ENCODE assay signal across 8 mouse cellular contexts in the genomic region with DNA sequence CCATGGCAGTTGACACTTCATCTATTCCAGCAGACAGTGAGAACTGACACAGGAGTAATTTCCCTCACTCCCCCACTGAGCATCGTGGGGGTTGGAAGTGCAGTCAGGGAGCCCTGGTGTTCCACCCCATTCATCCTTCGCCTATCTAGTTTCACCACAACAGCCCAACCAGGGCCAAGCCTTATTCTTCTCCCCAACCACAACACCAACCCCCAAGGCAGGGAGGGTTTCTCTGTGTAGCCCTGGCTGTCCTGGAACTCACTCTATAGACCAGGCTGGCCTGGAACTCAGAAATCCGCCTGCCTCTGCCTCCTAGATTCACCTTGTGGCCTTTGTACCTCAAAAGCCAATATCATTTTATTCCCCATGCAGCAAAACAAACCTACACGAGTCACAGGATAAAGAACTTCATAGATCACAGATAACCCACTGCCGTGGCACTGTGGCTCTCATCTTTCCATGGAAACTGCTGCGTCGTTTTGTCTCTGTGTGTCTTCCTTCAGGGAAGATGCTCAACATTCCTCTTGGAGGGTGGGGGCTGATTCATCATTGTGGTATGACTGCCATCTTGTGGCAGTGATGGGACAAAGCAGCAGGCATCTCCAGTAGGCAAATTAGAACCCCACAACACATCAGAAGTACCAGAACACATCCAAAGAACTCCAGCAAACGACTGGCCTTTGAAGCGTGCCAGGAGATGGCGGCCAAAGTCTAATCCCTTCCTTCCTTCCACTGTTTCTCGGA.
A peak's percentile ranks its signal among the peaks of the same experiment; 100 is the strongest.
DNase-seq lines count a peak whose midpoint lies in the region; ATAC-seq and TF ChIP-seq lines count a peak whose summit lies in the region.

No protein-coding gene starts in this region.

- H3K36me3 ChIP-seq in liver, adult 2 months (ENCODE audit: control insufficient read depth, insufficient read depth, low read length): no peaks in the 10 kb centered on the region
- H3K36me3 ChIP-seq in liver, embryonic 12.5 days: no peaks in the 10 kb centered on the region
- no peaks in the 10 kb centered on the region for H3K36me3 ChIP-seq in hindbrain, embryonic 15.5 days
- H3K36me3 ChIP-seq in midbrain, embryonic 14.5 days (ENCODE audit: control insufficient read depth, insufficient read depth, low read length): no peaks in the 10 kb centered on the region

- H3K4me1 ChIP-seq in liver, adult 2 months (ENCODE audit: control insufficient read depth, insufficient read depth, low read length): no peaks in the 10 kb centered on the region
- H3K4me1 ChIP-seq in liver, embryonic 12.5 days: no peaks in the 10 kb centered on the region
- H3K4me1 ChIP-seq in hindbrain, embryonic 15.5 days (replicated peaks): no peaks in the 10 kb centered on the region
- H3K4me1 ChIP-seq in midbrain, embryonic 14.5 days (ENCODE audit: control insufficient read depth, insufficient read depth, low read length): no peaks in the 10 kb centered on the region

- no peak overlapping the region for H3K9ac ChIP-seq in liver, adult 2 months (ENCODE audit: low read depth, low read length)
- no peak overlapping the region for H3K9ac ChIP-seq in liver, embryonic 12.5 days
- no peak overlapping the region for H3K9ac ChIP-seq in hindbrain, embryonic 15.5 days
- no peak overlapping the region for H3K9ac ChIP-seq in midbrain, embryonic 14.5 days (replicated peaks; ENCODE audit: low read length)

- H3K27ac ChIP-seq in liver, adult 2 months (replicated peaks; ENCODE audit: insufficient read depth, low read depth, low read length): no peak overlapping the region
- no peak overlapping the region for H3K27ac ChIP-seq in liver, embryonic 12.5 days
- H3K27ac ChIP-seq in hindbrain, embryonic 15.5 days (replicated peaks): no peak overlapping the region
- H3K27ac ChIP-seq in left cerebral cortex, adult 2 months: no peak overlapping the region
- no peak overlapping the region for H3K27ac ChIP-seq in midbrain, embryonic 14.5 days (replicated peaks; ENCODE audit: low read depth, low read length)

- no peak for TF ChIP-seq POLR2A in liver, adult 2 months (IDR thresholded peaks at IDR 0.05; ENCODE audit: extremely low read depth, insufficient read depth, low read length)

- no peaks in the 10 kb centered on the region for H3K79me2 ChIP-seq in liver, adult 2 months (ENCODE audit: control insufficient read depth, insufficient read depth, low read length)

- 29% methylated on average over 11 of the region's 11 CpGs for WGBS in liver, adult 2 months
- 25% methylated on average over 11 of the region's 11 CpGs for WGBS in liver, embryonic 12.5 days (ENCODE audit: insufficient replicate concordance)
- WGBS in hindbrain, embryonic 15.5 days: 36% methylated on average over 11 of the region's 11 CpGs
- 38% methylated on average over 11 of the region's 11 CpGs for whole genome bisulfite sequencing in midbrain, embryonic 14.5 days

- ATAC-seq in liver, embryonic 12.5 days: no peak
- peak; percentile 75; the same call in 1 of the 2 replicates for ATAC-seq in hindbrain, embryonic 15.5 days (ENCODE audit: low FRiP score, low read depth)
- ATAC-seq in midbrain, embryonic 14.5 days (ENCODE audit: low FRiP score, low TSS enrichment): no peak

- intact Hi-C loops in left cerebral cortex, adult 2 months (cut with DNase I): loop anchor here (1.0 to 5.0 kb wide), 6 partner anchors 49 to 710 kb away; no protein-coding TSS in a partner anchor

- H3K27me3 ChIP-seq in liver, adult 2 months (ENCODE audit: control insufficient read depth, insufficient read depth, low read length): no peaks in the 10 kb centered on the region
- H3K27me3 ChIP-seq in liver, embryonic 12.5 days (replicated peaks): no peaks in the 10 kb centered on the region
- no peaks in the 10 kb centered on the region for H3K27me3 ChIP-seq in hindbrain, embryonic 15.5 days
- no peaks in the 10 kb centered on the region for H3K27me3 ChIP-seq in midbrain, embryonic 14.5 days (ENCODE audit: control insufficient read depth, insufficient read depth, low read length)

- H3K4me2 ChIP-seq in liver, embryonic 12.5 days: no peak overlapping the region
- H3K4me2 ChIP-seq in hindbrain, embryonic 15.5 days: no peak overlapping the region
- no peak overlapping the region for H3K4me2 ChIP-seq in midbrain, embryonic 14.5 days (ENCODE audit: low read length)

- peak; percentile 73 for TF ChIP-seq CTCF in liver, adult 2 months (IDR thresholded peaks at IDR 0.05; ENCODE audit: low read depth, low read length)
- TF ChIP-seq CTCF in left cerebral cortex, adult 2 months (IDR thresholded peaks at IDR 0.05): peak; percentile 83

- peak; percentile 13 for DNase-seq in liver, adult 2 months (ENCODE audit: extremely low read depth, low read depth, low spot score)
- DNase-seq in adrenal gland, postnatal 14 days: peak; percentile 56
- DNase-seq in embryo, embryonic 9.5 days (ENCODE audit: extremely low spot score): peak; percentile 54
- DNase-seq in left cerebral cortex, adult 2 months (ENCODE audit: extremely low spot score in 1 of 2, low spot score in 2 of 2): peak; percentile 72 to 73
- peak; percentile 87 for DNase-seq in midbrain, embryonic 14.5 days
- DNase-seq in thymus, postnatal 25 days: peak; percentile 11

- H3K4me3 ChIP-seq in liver, adult 2 months (ENCODE audit: insufficient read depth, low read depth, low read length): no peak overlapping the region
- H3K4me3 ChIP-seq in liver, embryonic 12.5 days: no peak overlapping the region
- no peak overlapping the region for H3K4me3 ChIP-seq in hindbrain, embryonic 15.5 days
- H3K4me3 ChIP-seq in left cerebral cortex, adult 2 months: no peak overlapping the region
- no peak overlapping the region for H3K4me3 ChIP-seq in midbrain, embryonic 14.5 days (replicated peaks; ENCODE audit: low read depth, low read length)

- no peaks in the 10 kb centered on the region for H3K9me3 ChIP-seq in liver, embryonic 12.5 days (replicated peaks)
- no peaks in the 10 kb centered on the region for H3K9me3 ChIP-seq in hindbrain, embryonic 15.5 days
- no peaks in the 10 kb centered on the region for H3K9me3 ChIP-seq in midbrain, embryonic 14.5 days (ENCODE audit: control insufficient read depth, low read length)

Comparison
In these comparisons a context has a peak if more than half of its experiments do, and no peak if none do; other contexts are left out.
1. DNase-seq: peak in every context shown above with its lines; median percentile 87 in midbrain, embryonic 14.5 days; 72 in left cerebral cortex, adult 2 months; 56 in adrenal gland, postnatal 14 days; 54 in embryo, embryonic 9.5 days; 13 in liver, adult 2 months; 11 in thymus, postnatal 25 days.